Mouse (Mus musculus) testis, adult 2 months (tissue): ENCODE measurements around the gene Cdh15.

Experiments
- CTCF ChIP-seq: fragments of 200-500 bp; IDR thresholded peaks from 2 replicates; pipeline ENCODE4 v1.5.1; 2012; ENCODE audit warnings: low read depth, mild to moderate bottlenecking, inconsistent platforms, low read length, moderate library complexity; ENCODE audit not compliant: control insufficient read depth, insufficient read depth, insufficient replicate concordance
- POLR2A ChIP-seq: fragments of 200-500 bp; IDR thresholded peaks from 2 replicates; pipeline ENCODE4 v1.6.1; 2012; ENCODE audit warnings: low read depth, mild to moderate bottlenecking, inconsistent platforms, low read length, moderate library complexity; ENCODE audit not compliant: control insufficient read depth

- TF ChIP-seq CTCF (no peak), POLR2A (no peak)
Observed at GRCm38 (mm10) chr8:122853340-122853771, 5.6 kb downstream of the Cdh15 start.
